Comparison of ENCODE assay signal across 20 mouse cellular contexts in the genomic region with DNA sequence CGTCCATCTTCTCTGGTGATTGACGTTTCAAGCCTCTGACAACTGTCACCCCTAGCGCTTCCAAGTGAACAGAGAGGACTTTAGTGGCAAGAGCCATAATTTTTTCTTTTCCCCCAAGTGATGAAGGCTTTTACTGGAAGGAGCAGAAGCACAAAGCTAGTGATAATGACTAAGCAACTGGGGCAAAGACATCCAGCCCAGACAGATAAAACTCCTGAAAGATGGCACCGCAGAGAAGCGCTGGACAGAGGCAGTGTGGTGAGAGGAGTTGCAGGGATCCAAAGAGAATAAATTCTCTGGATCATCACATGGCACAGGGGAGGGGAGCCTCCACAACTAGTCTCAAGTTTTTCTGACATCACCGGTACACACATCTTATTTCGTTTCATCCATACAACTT. TPM values are rescaled to one million over a fixed set of nuclear protein-coding genes. Genes with fewer than 3 reads are reported as not detected.
A peak's percentile ranks its signal among the peaks of the same experiment; 100 is the strongest.
DNase-seq lines count a peak whose midpoint lies in the region; ATAC-seq and TF ChIP-seq lines count a peak whose summit lies in the region.
"Had no signal": no experiment of that assay in that cellular context is flagged by ENCODE, and none has a peak within 500 bp of the region (broad histone marks: within the 10 kb centered on the region; RNA-seq: fewer than 3 reads in every experiment).

No protein-coding gene starts in this region.

- WGBS in heart, embryonic 11.5 days (ENCODE audit: insufficient replicate concordance), result 56% methylated on average over 7 of the region's 7 CpGs
- 65% methylated on average over 7 of the region's 7 CpGs for WGBS in bone marrow, adult 2 months
- 33% methylated on average over 7 of the region's 7 CpGs for WGBS in liver, embryonic 15.5 days (ENCODE audit: insufficient replicate concordance)
- WGBS in kidney, embryonic 16.5 days, result 69% methylated on average over 7 of the region's 7 CpGs

- no peaks in the 10 kb centered on the region for H3K9me3 ChIP-seq in heart, embryonic 11.5 days (replicated peaks; ENCODE audit: control insufficient read depth, low read length)
- no peaks in the 10 kb centered on the region for H3K9me3 ChIP-seq in erythroblast, embryonic 14.5 days (ENCODE audit: control insufficient read depth, low read length)
- H3K9me3 ChIP-seq in liver, embryonic 15.5 days (replicated peaks), result no peaks in the 10 kb centered on the region
- no peaks in the 10 kb centered on the region for H3K9me3 ChIP-seq in kidney, embryonic 16.5 days (ENCODE audit: low read length)
- H3K9me3 ChIP-seq: hindbrain, embryonic 15.5 days; limb, embryonic 13.5 days; neural tube, embryonic 13.5 days had no signal

- no peak for DNase-seq in heart, postnatal 4 days
- no peak for DNase-seq in layer of hippocampus, postnatal 36 days
- DNase-seq in urinary bladder, adult 2 months (ENCODE audit: low spot score), result no peak
- DNase-seq: adrenal gland, adult 8-10 months; heart, postnatal 14 days; lung, postnatal 10 days; spleen, adult 18-20 months; thymus, adult 2 months had no signal

- no peaks in the 10 kb centered on the region for H3K36me3 ChIP-seq in heart, embryonic 11.5 days (ENCODE audit: control insufficient read depth, insufficient read depth, low read length)
- H3K36me3 ChIP-seq in erythroblast, embryonic 14.5 days (ENCODE audit: control insufficient read depth), result peaks cover 46% of the 10 kb centered on the region
- peaks cover 20% of the 10 kb centered on the region for H3K36me3 ChIP-seq in liver, embryonic 15.5 days (replicated peaks)
- H3K36me3 ChIP-seq in kidney, embryonic 16.5 days (ENCODE audit: insufficient read depth, low read length), result no peaks in the 10 kb centered on the region
- H3K36me3 ChIP-seq: hindbrain, embryonic 15.5 days; limb, embryonic 13.5 days; neural tube, embryonic 13.5 days had no signal

- H3K27me3 ChIP-seq in heart, embryonic 11.5 days (ENCODE audit: control insufficient read depth, insufficient read depth, low read length), result peaks cover 35% of the 10 kb centered on the region
- no peaks in the 10 kb centered on the region for H3K27me3 ChIP-seq in erythroblast, embryonic 14.5 days (ENCODE audit: control insufficient read depth)
- peaks cover 11% of the 10 kb centered on the region for H3K27me3 ChIP-seq in liver, embryonic 15.5 days
- peaks cover 48% of the 10 kb centered on the region for H3K27me3 ChIP-seq in kidney, embryonic 16.5 days (ENCODE audit: insufficient read depth, low read length)

- 0 out of 2 replicates have a peak overlapping the region, but pooled peaks have one; percentile 2 for H3K4me3 ChIP-seq in heart, embryonic 11.5 days (ENCODE audit: low read depth, low read length)
- H3K4me3 ChIP-seq in bone marrow, adult 2 months (replicated peaks; ENCODE audit: control insufficient read depth, low read depth, low read length), result peak overlapping the region; percentile 51
- peak overlapping the region; percentile 95 for H3K4me3 ChIP-seq in erythroblast, embryonic 14.5 days (replicated peaks)
- peak overlapping the region; percentile 80 for H3K4me3 ChIP-seq in liver, embryonic 15.5 days (replicated peaks)
- no peak overlapping the region for H3K4me3 ChIP-seq in kidney, embryonic 16.5 days (ENCODE audit: low read length)
- H3K4me3 ChIP-seq: heart, adult 2 months had no signal

- ATAC-seq in heart, embryonic 11.5 days (replicated peaks; ENCODE audit: insufficient number of reproducible peaks, low FRiP score, low TSS enrichment), result no peak
- no peak for ATAC-seq in liver, embryonic 15.5 days (ENCODE audit: insufficient read depth)
- no peak for ATAC-seq in kidney, embryonic 16.5 days (ENCODE audit: low FRiP score, low TSS enrichment)
- ATAC-seq: forebrain, embryonic 16.5 days; intestine, postnatal 0 days had no signal

- H3K27ac ChIP-seq in heart, embryonic 11.5 days (ENCODE audit: low read depth, low read length), result no peak overlapping the region
- 0 out of 2 replicates have a peak overlapping the region, but pooled peaks have one; percentile 9 for H3K27ac ChIP-seq in bone marrow, adult 2 months (ENCODE audit: control insufficient read depth, insufficient read depth, low read depth, low read length, poor library complexity)
- H3K27ac ChIP-seq in liver, embryonic 15.5 days (replicated peaks), result peak overlapping the region; percentile 87
- no peak overlapping the region for H3K27ac ChIP-seq in kidney, embryonic 16.5 days (ENCODE audit: low read length)
- H3K27ac ChIP-seq: heart, adult 2 months; hindbrain, embryonic 15.5 days; kidney, postnatal 0 days; limb, embryonic 13.5 days; neural tube, embryonic 13.5 days had no signal

- H3K4me2 ChIP-seq in heart, embryonic 11.5 days, result peak overlapping the region; percentile 29
- H3K4me2 ChIP-seq in liver, embryonic 15.5 days, result peak overlapping the region; percentile 96
- no peak overlapping the region for H3K4me2 ChIP-seq in kidney, embryonic 16.5 days (replicated peaks; ENCODE audit: low read depth, low read length)

- TF ChIP-seq CTCF in bone marrow, adult 2 months (IDR thresholded peaks at IDR 0.05; ENCODE audit: control insufficient read depth, insufficient read depth, low read length), result no peak

- peaks cover 2% of the 10 kb centered on the region; the same call in 1 of the 2 replicates for H3K4me1 ChIP-seq in heart, embryonic 11.5 days (ENCODE audit: control insufficient read depth, insufficient read depth, low read length)
- no peaks in the 10 kb centered on the region; the same call in none of the 2 replicates for H3K4me1 ChIP-seq in bone marrow, adult 2 months (ENCODE audit: control insufficient read depth, insufficient read depth, low read length)
- peaks cover 83% of the 10 kb centered on the region for H3K4me1 ChIP-seq in erythroblast, embryonic 14.5 days (ENCODE audit: control insufficient read depth)
- peaks cover 80% of the 10 kb centered on the region for H3K4me1 ChIP-seq in liver, embryonic 15.5 days (replicated peaks)
- peaks cover 15% of the 10 kb centered on the region for H3K4me1 ChIP-seq in kidney, embryonic 16.5 days (ENCODE audit: insufficient read depth, low read length)

- no peak for TF ChIP-seq POLR2A in bone marrow, adult 2 months (IDR thresholded peaks at IDR 0.05; ENCODE audit: borderline replicate concordance, control insufficient read depth, low read depth, low read length)

- no peak overlapping the region for H3K9ac ChIP-seq in heart, embryonic 11.5 days (ENCODE audit: low read depth, low read length)
- H3K9ac ChIP-seq in liver, embryonic 15.5 days, result peak overlapping the region; percentile 57
- H3K9ac ChIP-seq in kidney, embryonic 16.5 days (replicated peaks; ENCODE audit: low read length), result no peak overlapping the region
- H3K9ac ChIP-seq: hindbrain, embryonic 15.5 days had no signal

RNA-seq across cellular contexts. Expression of gene Tmem56, which starts 21.6 kb away (rescaled TPM):
- 1.8 and 2.5 TPM in 2 replicates for polyA plus RNA-seq in heart, embryonic 11.5 days (2014; fragmentation: Nextera tagmentation; extraction: Ambion mirVana)
- total RNA-seq in heart, postnatal 4 days (2021), result 1 to 10 TPM in 1 of 2 experiments, under 1 TPM in 1; 0.69 to 1.7 TPM
- 8.9 and 14.8 TPM in 2 replicates for polyA plus RNA-seq in bone marrow, adult 2 months (2011; ENCODE audit: insufficient read depth, insufficient read length, low replicate concordance, missing spikeins)
- polyA plus RNA-seq in erythroblast, embryonic 14.5 days (2012), result 0.64 and 1.1 TPM in 2 replicates
- 14.9 and 15.4 TPM in 2 replicates for polyA plus RNA-seq in liver, embryonic 15.5 days (2015; fragmentation: Nextera tagmentation; extraction: Ambion mirVana)
- polyA plus RNA-seq in kidney, embryonic 16.5 days (2015; fragmentation: Nextera tagmentation; extraction: Ambion mirVana), result 1.5 and 1.6 TPM in 2 replicates
- total RNA-seq in layer of hippocampus, postnatal 36 days (2021), result 10 to 100 TPM; 30.1 to 35.7 TPM
- 6.8 and 8.6 TPM in 2 replicates for polyA plus RNA-seq in urinary bladder, adult 2 months (2012; rRNA removed)

RNA-seq across cellular contexts. Expression of gene Alg14, which starts 30.3 kb away (rescaled TPM):
- polyA plus RNA-seq in heart, embryonic 11.5 days (2014; fragmentation: Nextera tagmentation; extraction: Ambion mirVana), result 38.2 and 42.2 TPM in 2 replicates
- 10 to 100 TPM; 21.9 to 24.7 TPM for total RNA-seq in heart, postnatal 4 days (2021)
- polyA plus RNA-seq in bone marrow, adult 2 months (2011; ENCODE audit: insufficient read depth, insufficient read length, low replicate concordance, missing spikeins), result 4.7 and 5.7 TPM in 2 replicates
- 0.59 and 1.2 TPM in 2 replicates for polyA plus RNA-seq in erythroblast, embryonic 14.5 days (2012)
- polyA plus RNA-seq in liver, embryonic 15.5 days (2015; fragmentation: Nextera tagmentation; extraction: Ambion mirVana), result 12.7 and 13.5 TPM in 2 replicates
- 42.0 and 43.5 TPM in 2 replicates for polyA plus RNA-seq in kidney, embryonic 16.5 days (2015; fragmentation: Nextera tagmentation; extraction: Ambion mirVana)
- 10 to 100 TPM; 12.2 to 12.7 TPM for total RNA-seq in layer of hippocampus, postnatal 36 days (2021)
- 25.0 TPM in 2 replicates for polyA plus RNA-seq in urinary bladder, adult 2 months (2012; rRNA removed)

Comparison
In these comparisons a context has a peak if more than half of its experiments do, and no peak if none do; other contexts are left out.
1. H3K27ac ChIP-seq: peak in bone marrow, adult 2 months (single experiment) and liver, embryonic 15.5 days (single experiment); none in heart, embryonic 11.5 days (single experiment) and kidney, embryonic 16.5 days (single experiment).